Mouse (Mus musculus) A20 (cell line): ENCODE measurements around the gene 9230112D13Rik.

Experiments used
- DNase-seq: peaks from one replicate; pipeline ENCODE4 v3.0.0-alpha.2; 2011; ENCODE audit warnings: low read depth, low spot score

Gene 9230112D13Rik

DNA sequence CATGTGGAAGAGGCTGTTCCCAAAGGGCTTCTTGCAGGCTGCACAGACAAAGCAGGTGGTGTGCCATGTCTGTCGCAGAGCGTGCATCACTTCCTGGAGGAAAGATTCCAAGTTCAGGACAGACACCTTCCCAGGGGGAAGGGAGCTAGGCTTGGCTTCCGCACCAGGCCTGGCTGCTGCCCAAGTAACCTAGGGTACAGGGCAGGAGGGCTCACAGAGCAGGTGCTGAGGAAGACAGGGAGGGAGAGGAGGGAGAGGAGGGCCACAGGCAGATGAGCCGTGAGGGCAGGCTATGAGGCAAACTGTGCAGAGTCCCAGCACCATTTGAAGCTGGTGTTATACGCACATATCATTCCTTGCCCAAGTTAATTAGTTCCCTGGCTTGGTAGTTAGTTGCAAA is 19.3 kb upstream of the 9230112D13Rik start:
- DNase-seq = no peak

GRCm38 (mm10) chr14:34540685-34541162 is 18.1 kb upstream of the 9230112D13Rik start:
- no peak for DNase-seq

GRCm38 (mm10) chr14:34535883-34536282 is 13.3 kb upstream of the 9230112D13Rik start:
- DNase-seq = no peak

- DNase-seq = no peak
Observed at GRCm38 (mm10) chr14:34533537-34533936, 10.9 kb upstream of the 9230112D13Rik start.

GRCm38 (mm10) chr14:34532536-34532935 is 9.9 kb upstream of the 9230112D13Rik start:
- DNase-seq = no peak

DNA sequence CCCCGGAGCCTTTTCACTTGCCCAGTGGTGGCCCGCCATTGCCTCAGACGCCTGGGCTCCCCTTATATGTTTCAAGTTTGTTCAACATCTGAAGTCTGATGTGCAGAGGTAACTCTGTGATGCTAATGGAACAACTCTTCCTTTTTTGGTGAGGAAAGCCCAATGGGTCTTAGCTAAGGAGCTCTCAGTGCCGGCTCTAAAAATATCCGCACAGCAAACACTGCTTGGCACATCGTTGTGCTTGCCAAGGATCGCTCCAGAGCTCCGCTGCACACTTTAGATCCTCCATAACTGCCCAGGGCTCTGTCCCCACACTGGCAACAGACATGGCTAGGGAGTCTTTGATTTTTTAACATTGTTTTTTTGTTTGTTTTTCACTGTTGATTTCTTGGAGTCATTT is 6.2 kb upstream of the 9230112D13Rik start:
- no peak for DNase-seq

DNA sequence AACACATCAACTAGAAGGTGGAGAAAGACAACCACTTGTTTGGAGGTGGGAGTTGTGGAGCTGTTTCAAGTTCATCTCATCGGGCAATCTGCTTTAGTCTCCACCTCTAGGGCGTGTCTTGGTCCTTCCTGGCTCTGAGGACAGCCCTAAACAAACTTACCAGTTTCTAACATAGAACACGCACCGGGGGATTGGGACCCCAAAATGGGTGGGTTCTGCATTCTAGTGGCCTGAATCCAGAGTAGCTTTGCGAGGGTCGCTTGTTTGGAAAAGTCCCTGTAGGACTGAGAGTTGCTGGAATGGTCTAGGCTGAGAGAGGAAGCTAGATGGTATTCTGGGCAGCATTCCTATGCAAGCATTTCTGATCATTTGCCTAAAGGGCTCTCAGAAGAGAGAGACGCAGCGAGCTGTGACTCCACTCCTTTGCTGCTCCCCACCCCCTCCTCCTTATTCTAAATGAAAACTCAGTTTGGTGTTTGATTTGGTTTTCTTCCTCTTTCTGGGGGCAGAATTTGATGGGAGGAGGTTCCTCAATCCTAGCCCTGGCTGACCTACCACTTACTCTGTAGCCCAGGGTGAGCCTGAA is 4.5 kb downstream of the 9230112D13Rik start:
- peak; percentile 94 for DNase-seq

GRCm38 (mm10) chr14:34516960-34517577 is 5.5 kb downstream of the 9230112D13Rik start:
- peak; percentile 88 for DNase-seq

DNA sequence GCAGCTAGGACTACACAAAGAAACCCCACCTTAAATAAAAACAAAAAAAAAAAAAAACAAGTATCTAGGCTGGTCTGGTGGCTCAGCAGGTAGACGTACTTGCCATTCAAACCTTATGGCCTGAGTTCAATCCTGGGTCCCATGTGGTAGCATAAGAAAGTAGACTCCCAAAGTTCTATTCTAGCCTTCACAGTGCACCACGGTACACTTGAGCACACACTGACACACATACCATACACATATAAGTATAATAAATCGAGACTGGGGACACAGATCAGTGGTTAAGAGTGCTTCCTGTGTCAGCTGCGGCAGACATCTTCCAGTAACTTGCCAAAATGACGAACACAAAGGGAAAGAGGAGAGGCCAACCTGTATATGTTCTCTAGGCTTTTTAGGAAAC is 6.7 kb downstream of the 9230112D13Rik start:
- DNase-seq = peak; percentile 77

DNA sequence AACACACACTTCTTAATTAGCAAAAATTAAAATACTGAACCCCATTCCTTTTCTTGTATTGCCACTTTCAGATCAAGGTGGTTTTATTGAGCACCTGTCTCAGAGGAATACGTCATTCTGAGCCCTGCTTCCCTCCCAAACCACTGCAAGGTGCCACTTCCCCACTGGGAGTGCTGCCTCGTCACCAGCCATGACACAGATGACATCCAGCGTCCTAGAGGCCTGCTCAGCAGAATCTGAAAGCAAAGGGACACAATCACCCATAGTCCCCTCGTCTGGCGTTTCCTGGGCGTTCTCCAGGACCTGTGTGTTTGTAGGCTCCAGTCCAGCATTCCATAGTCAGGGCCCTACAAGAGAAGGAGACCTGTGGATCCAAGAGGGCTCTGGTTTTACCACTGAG is 8.5 kb downstream of the 9230112D13Rik start:
- DNase-seq = peak; percentile 80

DNA sequence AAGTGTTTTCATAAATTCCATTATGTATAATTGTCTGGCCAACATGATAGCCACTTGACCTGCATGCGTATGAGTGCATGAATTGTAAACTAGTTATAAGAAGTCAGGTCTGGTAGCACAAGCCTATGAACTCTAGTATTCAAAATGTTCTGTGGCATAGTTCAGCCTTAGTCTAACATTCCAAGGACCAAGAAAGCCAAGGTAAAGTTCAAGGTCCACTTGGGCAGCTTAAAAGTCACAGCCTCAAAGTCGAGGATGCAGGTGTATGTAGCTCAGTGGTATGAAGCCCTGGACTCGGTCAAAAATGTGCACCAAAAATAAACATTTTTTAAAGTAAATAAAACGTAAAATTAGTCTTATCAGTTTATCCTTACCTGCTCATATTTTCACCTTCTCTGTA is 10.0 kb downstream of the 9230112D13Rik start:
- no peak for DNase-seq

DNA sequence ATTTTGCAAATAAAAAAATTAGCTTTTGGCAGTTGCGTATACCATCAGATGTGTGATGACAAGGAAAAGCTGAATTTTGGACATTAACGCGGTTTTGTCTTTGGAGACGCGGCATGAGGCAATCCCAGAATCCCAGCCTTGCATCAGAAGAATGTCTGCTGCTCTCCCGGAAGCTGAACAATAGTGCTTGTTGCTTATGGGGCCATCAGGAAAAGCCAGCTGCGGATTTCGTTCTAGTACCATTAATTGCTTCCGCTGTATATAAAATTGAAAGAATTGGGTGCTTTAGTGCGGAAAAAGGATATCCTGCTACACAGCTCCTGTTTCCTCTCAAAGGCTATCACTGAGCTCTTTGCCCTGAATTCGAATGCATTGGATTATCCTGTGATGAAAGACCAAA is 10.7 kb downstream of the 9230112D13Rik start:
- DNase-seq = no peak

DNA sequence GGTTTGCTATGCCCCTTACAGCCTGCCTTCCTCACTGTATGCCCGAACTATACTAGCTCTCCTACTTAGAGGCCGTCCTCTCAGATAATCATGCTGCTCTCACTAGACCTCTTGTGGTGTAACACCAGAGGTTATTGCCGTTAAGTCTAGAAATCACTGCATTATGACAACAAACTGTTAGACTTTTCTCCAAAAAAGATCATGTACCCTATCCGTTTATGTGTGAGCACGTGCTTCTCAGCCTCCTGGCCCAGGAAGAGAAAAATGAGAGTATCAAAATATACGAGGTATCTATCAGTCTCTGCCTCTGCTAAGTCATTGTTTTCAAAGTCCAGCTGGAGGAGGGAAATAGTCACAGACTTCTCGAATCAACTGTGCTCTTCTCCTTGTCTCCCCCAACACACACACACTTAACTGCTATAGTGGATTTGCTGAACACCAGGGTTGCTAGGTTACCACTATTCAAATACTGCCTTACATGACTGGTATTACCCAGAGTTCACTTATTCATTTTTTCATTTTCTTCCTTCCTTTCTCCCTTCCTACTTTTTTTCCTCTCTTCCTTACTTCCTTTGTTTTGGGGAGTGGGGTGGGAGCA is 13.7 kb downstream of the 9230112D13Rik start:
- peak; percentile 77 for DNase-seq

- DNase-seq = peak; percentile 77
Observed at GRCm38 (mm10) chr14:34508187-34508840, 14.3 kb downstream of the 9230112D13Rik start.

DNA sequence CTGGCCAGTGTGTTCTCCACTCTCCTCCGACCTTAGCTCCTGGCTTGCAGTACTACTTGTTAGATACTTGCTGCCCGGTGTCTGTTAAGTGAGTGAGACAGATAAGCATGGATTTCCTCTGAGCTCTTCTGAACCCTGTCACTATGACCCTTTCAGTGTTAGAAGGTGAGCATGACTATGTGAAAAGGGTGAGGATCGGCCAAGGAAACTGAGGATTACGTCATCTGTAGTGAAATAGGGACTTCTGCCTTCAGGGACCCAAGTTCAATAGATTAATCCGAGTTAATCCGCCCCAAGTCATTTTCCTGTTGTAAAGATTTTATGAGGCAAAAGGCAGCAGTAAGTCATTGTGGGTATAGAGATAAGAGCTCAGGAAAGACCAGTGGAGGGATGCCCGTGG is 17.3 kb downstream of the 9230112D13Rik start:
- DNase-seq = peak; percentile 1

- no peak for DNase-seq
Observed at GRCm38 (mm10) chr14:34504377-34504776, 18.2 kb downstream of the 9230112D13Rik start.

DNA sequence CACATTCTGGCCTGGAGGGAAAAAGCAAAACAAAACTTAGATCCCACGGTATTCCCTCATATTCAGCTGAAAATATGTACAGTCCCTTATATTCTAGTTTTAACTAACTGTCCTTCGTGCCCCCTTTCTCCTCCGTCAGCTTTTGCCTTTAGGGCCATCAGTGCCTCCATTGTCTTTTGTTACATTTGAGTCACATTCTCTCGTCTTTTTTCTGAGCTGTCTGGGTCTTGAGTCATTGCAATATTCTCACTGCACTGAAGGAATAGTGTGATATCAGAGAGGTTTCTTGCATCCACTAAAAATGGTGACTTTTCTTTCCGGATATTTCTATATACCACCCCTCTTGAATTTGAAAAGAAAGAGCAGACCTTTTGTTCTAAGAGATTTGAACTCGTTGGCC is 18.8 kb downstream of the 9230112D13Rik start:
- DNase-seq = peak; percentile 41

GRCm38 (mm10) chr14:34503325-34503647 is 19.3 kb downstream of the 9230112D13Rik start, which contains the start of gene Bmpr1a:
TSS of gene Bmpr1a (minus strand) at chr14:34503341.
- no peak for DNase-seq

- DNase-seq = peak; percentile 91
Observed at GRCm38 (mm10) chr14:34502475-34503324, 19.9 kb downstream of the 9230112D13Rik start.

- DNase-seq = peak; percentile 81
Observed at GRCm38 (mm10) chr14:34501804-34502474, 20.7 kb downstream of the 9230112D13Rik start.

DNA sequence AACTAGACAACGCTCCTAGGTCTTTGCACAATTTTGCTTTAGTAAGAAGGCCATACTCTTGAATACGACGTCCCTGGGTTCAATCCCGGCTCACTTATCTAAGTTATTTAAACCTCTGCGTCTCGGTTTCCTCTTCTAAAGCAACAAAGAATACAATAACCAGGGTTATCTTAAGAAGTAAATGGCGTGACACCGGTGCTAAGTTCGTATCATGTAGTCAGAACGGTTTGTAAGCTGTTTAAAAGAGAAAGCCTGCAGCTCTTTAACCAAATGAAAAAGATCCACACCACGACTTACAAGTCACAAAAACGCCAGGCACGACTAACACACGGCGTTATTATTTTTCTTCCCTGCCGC is 21.2 kb downstream of the 9230112D13Rik start:
- DNase-seq = peak; percentile 70
